26 mouse cellular contexts compared by ENCODE assay signal in the genomic region with DNA sequence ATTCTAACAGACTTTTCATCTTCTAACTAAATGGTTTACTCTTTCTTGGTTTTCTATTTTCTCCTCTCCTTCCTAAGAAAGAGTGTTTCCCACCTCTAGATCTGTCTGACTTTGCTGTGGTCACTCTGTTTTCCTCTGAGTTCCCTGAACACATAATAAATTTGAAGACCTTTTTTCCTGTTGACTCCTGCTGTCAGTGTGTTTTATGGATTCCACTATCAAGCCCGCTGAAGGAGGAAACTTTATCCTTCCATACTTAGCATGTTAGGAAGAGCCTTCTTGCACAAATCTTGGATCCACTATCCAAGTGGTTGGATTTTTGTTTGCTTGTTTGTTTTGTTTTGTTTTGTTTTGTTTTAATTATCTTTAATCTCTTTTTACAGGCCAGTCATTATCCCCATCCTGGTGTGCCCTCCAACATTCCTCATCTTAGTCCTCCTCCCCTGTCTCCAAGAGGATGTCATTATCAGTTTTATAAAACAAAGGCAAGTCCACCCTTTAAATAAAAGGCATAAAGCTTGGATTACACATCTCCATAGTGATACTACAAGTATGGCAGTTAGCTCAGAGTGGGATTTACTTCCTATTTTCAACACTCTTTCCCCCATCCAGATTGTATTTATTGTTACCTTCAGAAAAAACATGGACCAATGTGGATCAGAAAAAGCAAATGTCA.
DNase-seq lines count a peak whose midpoint lies in the region; ATAC-seq and TF ChIP-seq lines count a peak whose summit lies in the region.
"Had no signal": no experiment of that assay in that cellular context is flagged by ENCODE, and none has a peak within 500 bp of the region (broad histone marks: within the 10 kb centered on the region; RNA-seq: fewer than 3 reads in every experiment).

No protein-coding gene starts in this region.

- no peak overlapping the region for H3K4me2 ChIP-seq in kidney, embryonic 14.5 days (replicated peaks; ENCODE audit: low read depth, low read length)
- H3K4me2 ChIP-seq in kidney, embryonic 16.5 days (replicated peaks; ENCODE audit: low read depth, low read length), result no peak overlapping the region
- H3K4me2 ChIP-seq: embryonic facial prominence, embryonic 13.5 days; embryonic facial prominence, embryonic 15.5 days; forebrain, embryonic 12.5 days had no signal

- H3K9me3 ChIP-seq in kidney, embryonic 14.5 days (ENCODE audit: control insufficient read depth, low read length), result no peaks in the 10 kb centered on the region
- H3K9me3 ChIP-seq in kidney, embryonic 16.5 days (ENCODE audit: low read length), result no peaks in the 10 kb centered on the region
- H3K9me3 ChIP-seq: embryonic facial prominence, embryonic 13.5 days; embryonic facial prominence, embryonic 15.5 days; forebrain, embryonic 10.5 days; forebrain, embryonic 12.5 days had no signal

- no peaks in the 10 kb centered on the region for H3K36me3 ChIP-seq in kidney, embryonic 14.5 days (ENCODE audit: control insufficient read depth, insufficient read depth, low read length)
- no peaks in the 10 kb centered on the region for H3K36me3 ChIP-seq in kidney, adult 2 months (ENCODE audit: control insufficient read depth, insufficient read depth, low read length)
- H3K36me3 ChIP-seq in kidney, embryonic 16.5 days (ENCODE audit: insufficient read depth, low read length), result no peaks in the 10 kb centered on the region
- H3K36me3 ChIP-seq: embryonic facial prominence, embryonic 13.5 days; embryonic facial prominence, embryonic 15.5 days; forebrain, embryonic 10.5 days; forebrain, embryonic 12.5 days; G1E had no signal

- no peak overlapping the region for H3K4me3 ChIP-seq in kidney, embryonic 14.5 days (ENCODE audit: low read length)
- H3K4me3 ChIP-seq in kidney, adult 2 months (ENCODE audit: insufficient read depth, low read depth, low read length), result no peak overlapping the region
- H3K4me3 ChIP-seq in kidney, embryonic 16.5 days (ENCODE audit: low read length), result no peak overlapping the region
- H3K4me3 ChIP-seq: embryonic facial prominence, embryonic 13.5 days; embryonic facial prominence, embryonic 15.5 days; erythroblast, embryonic 14.5 days; forebrain, embryonic 10.5 days; forebrain, embryonic 12.5 days had no signal

- H3K27ac ChIP-seq in kidney, embryonic 14.5 days (ENCODE audit: low read depth, low read length), result no peak overlapping the region
- no peak overlapping the region for H3K27ac ChIP-seq in kidney, adult 2 months (ENCODE audit: insufficient read depth, low read depth, low read length)
- no peak overlapping the region for H3K27ac ChIP-seq in kidney, embryonic 16.5 days (ENCODE audit: low read length)
- H3K27ac ChIP-seq: embryonic facial prominence, embryonic 13.5 days; embryonic facial prominence, embryonic 15.5 days; forebrain, embryonic 10.5 days; forebrain, embryonic 12.5 days had no signal

- TF ChIP-seq POLR2A in kidney, adult 2 months (IDR thresholded peaks at IDR 0.05; ENCODE audit: low read depth, low read length), result no peak

- H3K27me3 ChIP-seq in kidney, embryonic 14.5 days (ENCODE audit: control insufficient read depth, insufficient read depth, low read length), result no peaks in the 10 kb centered on the region
- no peaks in the 10 kb centered on the region for H3K27me3 ChIP-seq in kidney, adult 2 months (replicated peaks; ENCODE audit: control insufficient read depth, insufficient read depth, low read length)
- H3K27me3 ChIP-seq in kidney, embryonic 16.5 days (ENCODE audit: insufficient read depth, low read length), result no peaks in the 10 kb centered on the region
- H3K27me3 ChIP-seq: CH12.LX; embryonic facial prominence, embryonic 13.5 days; embryonic facial prominence, embryonic 15.5 days; forebrain, embryonic 12.5 days had no signal

- TF ChIP-seq CTCF in kidney, adult 2 months (conservative IDR thresholded peaks at IDR 0.05; ENCODE audit: insufficient read depth, insufficient read length, low read depth, low read length), result no peak

- no peak overlapping the region for H3K9ac ChIP-seq in kidney, embryonic 14.5 days (ENCODE audit: low read depth, low read length)
- H3K9ac ChIP-seq in kidney, embryonic 16.5 days (replicated peaks; ENCODE audit: low read length), result no peak overlapping the region
- H3K9ac ChIP-seq: embryonic facial prominence, embryonic 13.5 days; embryonic facial prominence, embryonic 15.5 days; forebrain, embryonic 12.5 days had no signal

- no peaks in the 10 kb centered on the region for H3K4me1 ChIP-seq in kidney, embryonic 14.5 days (ENCODE audit: control insufficient read depth, insufficient read depth, low read length)
- H3K4me1 ChIP-seq in kidney, adult 2 months (ENCODE audit: control insufficient read depth, insufficient read depth, low read length), result no peaks in the 10 kb centered on the region
- H3K4me1 ChIP-seq in kidney, embryonic 16.5 days (ENCODE audit: insufficient read depth, low read length), result no peaks in the 10 kb centered on the region
- H3K4me1 ChIP-seq: embryonic facial prominence, embryonic 13.5 days; embryonic facial prominence, embryonic 15.5 days; forebrain, embryonic 10.5 days; forebrain, embryonic 12.5 days had no signal

- 20% methylated on average over 1 of the region's 1 CpGs for WGBS in kidney, embryonic 14.5 days
- WGBS in kidney, adult 2 months, result 17% methylated on average over 1 of the region's 1 CpGs
- 15% methylated on average over 1 of the region's 1 CpGs for WGBS in kidney, embryonic 16.5 days

- DNase-seq in kidney, adult 2 months, result no peak
- no peak for DNase-seq in kidney, adult 11 months
- DNase-seq in MN1 (ENCODE audit: low spot score), result peak; percentile 1
- DNase-seq: adrenal gland, adult 2 months; adrenal gland, postnatal 10 days; adrenal gland, postnatal 25 days; B cell, adult 2 months; cerebellum, adult 11 months; cerebellum, adult 18-20 months; cerebellum, adult 8-10 months; cerebellum, adult 9-11 months; cerebellum, postnatal 14 days; cerebellum, postnatal 36 days; embryo, embryonic 11 days had no signal

- ATAC-seq in kidney, embryonic 14.5 days (ENCODE audit: low FRiP score, low TSS enrichment), result peak; percentile 81; the same call in 1 of the 2 replicates
- peak; percentile 69 for ATAC-seq in kidney, embryonic 16.5 days (ENCODE audit: low FRiP score, low TSS enrichment)
- ATAC-seq: CD4-positive, CD25-positive, alpha-beta regulatory T cell, adult 4 months; forebrain, embryonic 14.5 days; forebrain, embryonic 16.5 days had no signal
